Mouse (Mus musculus) lung, postnatal 10 days (tissue): ENCODE data around the gene Iscu.

Source experiments
- DNase-seq: peaks from one replicate; pipeline ENCODE4 v3.0.0; 2021

Iscu gene

GRCm38 (mm10) chr5:113824228-113824627, 51.7 kb downstream of the Iscu start:
- DNase-seq = no peak

- DNase-seq = no peak
Observed at GRCm38 (mm10) chr5:113825558-113825957, 53.0 kb downstream of the Iscu start.

- DNase-seq = no peak
Observed at GRCm38 (mm10) chr5:113826619-113827018, 54.1 kb downstream of the Iscu start.
